Mouse (Mus musculus) heart, embryonic 14.5 days (tissue): ENCODE results near the gene Card9. TPM values are rescaled to one million over a fixed set of nuclear protein-coding genes. Genes with fewer than 3 reads are reported as not detected.

Experiments
- ATAC-seq: fragments of 200-750 bp; cut with Nextera tagmentation; 2 replicates; pipeline ENCODE4 v1.8.0; 2017; ENCODE audit warnings: low read depth, moderate TSS enrichment; ENCODE audit not compliant: insufficient number of reproducible peaks, insufficient read depth, low FRiP score
- H3K27ac ChIP-seq, 2 experiments: fragments of 200-500 bp in 1 of 2; fragments of 300-500 bp in 1 of 2; sonication (generic) in 1 of 2; replicated peaks in 1 of 2; 2 replicates each; pipeline ENCODE4 v1.5.1; 2012 to 2014; ENCODE audit warnings: low read depth in 2 of 2, low read length in 2 of 2, control low read depth in 1 of 2, mild to moderate bottlenecking in 1 of 2, mixed read lengths in 1 of 2; ENCODE audit not compliant: control insufficient read depth in 1 of 2, insufficient read depth in 1 of 2
- H3K27me3 ChIP-seq: fragments of 300-500 bp; sonication (generic); 2 replicates; pipeline ENCODE4 v1.6.1; 2014; ENCODE audit warnings: mild to moderate bottlenecking, low read length, control low read depth; ENCODE audit not compliant: control insufficient read depth, insufficient read depth
- H3K36me3 ChIP-seq: fragments of 300-500 bp; sonication (generic); 2 replicates; pipeline ENCODE4 v1.6.1; 2014; ENCODE audit warnings: mild to moderate bottlenecking, control low read depth, low read length, mixed read lengths; ENCODE audit not compliant: control insufficient read depth, insufficient read depth
- H3K4me1 ChIP-seq, 2 experiments: fragments of 200-500 bp in 1 of 2; fragments of 300-500 bp in 1 of 2; sonication (generic) in 1 of 2; 2 replicates each; pipeline ENCODE4 v1.6.1; 2012 to 2014; ENCODE audit warnings: low read length in 2 of 2, control low read depth in 1 of 2, mixed read lengths in 1 of 2; ENCODE audit not compliant: control insufficient read depth in 2 of 2, insufficient read depth in 2 of 2
- H3K4me2 ChIP-seq: fragments of 300-500 bp; sonication (generic); 2 replicates; pipeline ENCODE4 v1.6.1; 2014; ENCODE audit warnings: mild to moderate bottlenecking, low read length
- H3K4me3 ChIP-seq, 2 experiments: fragments of 200-500 bp in 1 of 2; fragments of 300-500 bp in 1 of 2; sonication (generic) in 1 of 2; 2 replicates each; pipeline ENCODE4 v1.5.1; 2012 to 2014; ENCODE audit warnings: low read length in 2 of 2, mild to moderate bottlenecking in 2 of 2, control low read depth in 1 of 2, low read depth in 1 of 2, moderate library complexity in 1 of 2; ENCODE audit not compliant: control insufficient read depth in 1 of 2, insufficient read depth in 1 of 2
- H3K9ac ChIP-seq: fragments of 300-500 bp; sonication (generic); 2 replicates; pipeline ENCODE4 v1.6.1; 2014; ENCODE audit warnings: mild to moderate bottlenecking, low read length
- H3K9me3 ChIP-seq: fragments of 300-500 bp; sonication (generic); 2 replicates; pipeline ENCODE4 v1.6.1; 2016; ENCODE audit warnings: low read length, control low read depth; ENCODE audit not compliant: control insufficient read depth
- WGBS: fragments of 180-500 bp; shearing (Covaris S2); extraction: QIAGEN DNeasy Blood & Tissue Kit; methylation state at CpG from one replicate; pipeline ENCODE4 v1.1.7; 2014; 5-methylcytosine and 5-hydroxymethylcytosine counted together
- polyA plus RNA-seq: library from polyadenylated mRNA; unstranded; fragments of >200 nt; fragmentation: Nextera tagmentation; extraction: Ambion mirVana; gene quantifications from 2 replicates; pipeline ENCODE4 v1.2.1, GENCODE M21; 2014

Gene Card9
- polyA plus RNA-seq, 1 experiment from 2014 or later = 0.61 TPM

DNA sequence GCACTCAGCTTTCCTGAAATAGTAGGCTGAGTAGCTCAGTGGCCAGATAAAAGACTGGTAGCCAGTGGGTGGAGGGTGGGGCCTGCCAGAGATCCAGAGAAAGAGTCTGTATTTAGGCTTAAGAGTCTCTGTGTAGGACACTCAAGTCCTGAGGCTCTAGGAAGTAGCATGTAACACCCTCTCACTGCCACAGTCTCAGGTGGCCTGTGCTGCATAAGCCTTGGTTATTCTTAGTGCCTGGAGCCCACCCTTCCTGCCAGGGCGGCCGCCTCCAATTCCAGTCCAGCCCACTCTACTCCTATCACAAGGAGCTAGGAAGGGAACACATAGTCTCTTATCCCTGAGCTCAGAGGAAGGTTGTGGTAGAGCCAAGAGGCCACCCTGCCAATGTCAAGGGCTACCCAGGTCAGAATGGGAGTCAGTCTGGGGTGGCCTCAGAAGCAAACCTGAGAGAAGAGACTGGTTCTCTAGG, 19.2 kb downstream of the Card9 start:
- Histone ChIP-seq H3K36me3 (peaks cover 48% of the 10 kb centered on the region), H3K4me1 (peaks cover 51% of the 10 kb centered on the region in 2 experiments), H3K9me3 (no peaks in the 10 kb centered on the region), H3K9ac (peak overlapping the region; percentile 62), H3K27me3 (no peaks in the 10 kb centered on the region), H3K4me2 (peak overlapping the region; percentile 55), H3K27ac (peak overlapping the region; percentile 93 to 98), H3K4me3 (no peak overlapping the region)
- 9% methylated on average over 2 of the region's 2 CpGs for WGBS
- ATAC-seq = peak; percentile 34

DNA sequence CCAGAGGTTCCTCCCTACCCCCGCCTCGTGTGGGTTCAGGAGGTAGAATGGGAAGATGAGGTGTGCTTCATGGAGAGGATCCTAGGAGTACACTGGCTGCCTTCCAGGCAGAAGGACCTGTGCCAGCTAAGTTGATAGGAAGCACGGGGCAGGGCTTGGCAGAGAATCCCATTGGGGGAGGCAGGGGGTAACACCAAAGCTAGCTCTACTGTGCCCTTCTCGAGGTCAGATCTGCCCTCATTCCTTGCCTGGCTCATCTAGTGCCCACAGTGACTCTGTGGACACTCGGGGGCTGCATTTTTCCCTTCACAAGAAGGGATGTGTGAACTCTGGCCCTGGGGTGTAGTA, 21.5 kb downstream of the Card9 start:
- H3K36me3 ChIP-seq = peaks cover 25% of the 10 kb centered on the region

DNA sequence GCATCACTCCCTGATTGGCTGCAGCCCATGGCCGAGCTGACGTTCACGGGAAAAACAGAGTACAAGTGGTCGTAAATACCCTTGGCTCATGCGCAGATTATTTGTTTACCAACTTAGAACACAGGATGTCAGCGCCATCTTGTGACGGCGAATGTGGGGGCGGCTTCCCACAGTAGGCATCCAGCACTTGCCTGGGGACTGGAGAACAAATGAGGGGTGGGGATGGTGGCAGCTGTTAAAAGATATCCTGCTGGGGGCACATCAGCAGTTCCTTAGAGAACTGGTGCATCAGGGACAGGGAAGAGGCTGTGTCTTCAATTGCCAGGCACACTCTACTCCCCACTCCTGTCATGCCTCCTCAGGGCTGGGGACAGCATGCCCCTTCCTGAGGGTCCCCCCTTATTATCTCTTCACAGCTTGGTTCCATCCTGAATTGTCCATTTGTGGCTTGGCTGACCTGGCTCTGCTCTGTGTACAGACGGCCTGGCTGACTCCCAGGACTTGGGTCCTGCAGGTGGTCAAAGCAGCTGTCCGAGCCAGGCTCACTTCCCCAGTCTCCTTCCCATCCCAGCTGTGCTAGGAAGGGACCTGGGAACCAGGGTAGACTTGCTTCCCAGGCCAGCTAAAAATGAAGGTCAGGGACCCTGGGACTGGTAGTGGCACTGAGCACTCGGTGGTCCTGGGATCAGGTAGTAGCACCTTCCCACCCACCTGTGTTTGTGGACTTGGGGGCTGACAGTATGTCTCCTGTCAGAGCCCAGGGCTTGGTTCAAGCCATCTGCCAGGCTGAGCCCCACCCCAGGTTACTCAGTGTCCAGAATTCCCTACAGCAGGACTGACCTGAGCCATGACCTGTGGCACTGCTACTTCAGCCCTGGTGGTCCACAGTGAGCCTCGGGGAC, 22.2 kb downstream of the Card9 start:
- Histone ChIP-seq H3K4me3 (no peak overlapping the region), H3K4me1 (peaks cover 51% of the 10 kb centered on the region in 2 experiments)

More for the DNA sequence above, 21.5 kb downstream of the Card9 start:
- peak; percentile 20; the same call in 1 of the 2 replicates for ATAC-seq
- peak overlapping the region; percentile 46 for H3K4me2 ChIP-seq
- peak overlapping the region; percentile 52 for H3K9ac ChIP-seq
- peak overlapping the region; percentile 61 to 98 for H3K27ac ChIP-seq
- H3K4me1 ChIP-seq = peaks cover 51% of the 10 kb centered on the region in 2 experiments
- H3K27me3 ChIP-seq = no peaks in the 10 kb centered on the region
- WGBS = 48% methylated on average over 5 of the region's 5 CpGs
- no peak overlapping the region for H3K4me3 ChIP-seq
- H3K9me3 ChIP-seq = no peaks in the 10 kb centered on the region

DNA sequence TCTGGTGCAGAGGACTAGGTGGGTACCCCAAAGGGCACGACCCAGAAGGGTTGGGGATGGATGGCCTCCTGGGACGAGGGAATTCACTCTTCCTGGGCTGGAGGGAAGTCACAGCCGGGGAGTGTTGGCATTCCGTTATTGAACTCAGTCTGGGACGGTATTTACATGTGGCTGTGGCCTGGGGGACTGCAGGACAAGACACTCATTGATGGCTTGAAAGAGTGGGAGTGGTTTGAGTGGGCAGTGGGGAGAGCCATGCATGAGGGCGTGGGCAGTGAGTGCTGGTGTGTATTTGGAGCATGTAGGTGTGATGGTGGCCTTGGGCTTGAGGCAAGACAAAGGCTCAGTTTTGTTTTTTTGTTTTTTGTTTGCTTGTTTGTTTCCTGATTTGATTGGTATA, 30.0 kb downstream of the Card9 start:
- Histone ChIP-seq H3K4me3 (no peak overlapping the region), H3K27ac (peak overlapping the region in 1 of 2 experiments; percentile 57; a peak in 1 of 4 replicates), H3K9me3 (no peaks in the 10 kb centered on the region), H3K4me1 (peaks cover 9 to 16% of the 10 kb centered on the region in 2 experiments; a peak in 3 of 4 replicates), H3K9ac (0 out of 2 replicates have a peak overlapping the region, but pooled peaks have one; percentile 2), H3K4me2 (0 out of 2 replicates have a peak overlapping the region, but pooled peaks have one; percentile 13), H3K27me3 (no peaks in the 10 kb centered on the region), H3K36me3 (peaks cover 50% of the 10 kb centered on the region)
- WGBS = 80% methylated on average over 6 of the region's 6 CpGs
- ATAC-seq = no peak

More for the DNA sequence above, 22.2 kb downstream of the Card9 start:
- H3K27me3 ChIP-seq = no peaks in the 10 kb centered on the region
- no peak overlapping the region for H3K4me2 ChIP-seq
- peak overlapping the region; percentile 31 to 98; a peak in 3 of 4 replicates for H3K27ac ChIP-seq
- peaks cover 19% of the 10 kb centered on the region for H3K36me3 ChIP-seq
- H3K9ac ChIP-seq = no peak overlapping the region
- H3K9me3 ChIP-seq = no peaks in the 10 kb centered on the region
- no peak for ATAC-seq
- WGBS = 82% methylated on average over 8 of the region's 13 CpGs

DNA sequence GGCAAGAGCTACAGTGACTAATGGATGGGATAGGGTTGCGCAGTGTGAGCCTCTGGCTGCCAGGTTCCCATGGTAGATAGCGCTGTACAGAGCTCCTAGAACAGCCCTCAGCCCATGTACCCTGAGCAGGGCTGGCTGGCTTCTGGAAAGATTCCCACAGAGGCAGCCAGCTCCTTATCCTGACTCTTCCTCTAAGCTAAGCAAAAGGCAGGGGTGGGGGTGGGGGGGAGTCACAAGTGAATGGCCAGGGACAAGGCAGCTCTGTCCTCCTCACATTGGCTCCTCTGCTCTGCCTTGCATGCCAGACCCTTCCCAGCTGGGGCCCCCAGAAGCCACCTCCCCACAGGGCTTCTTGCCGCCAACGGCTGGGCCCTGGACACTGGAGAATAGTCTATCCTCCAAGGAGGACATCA, 30.7 kb downstream of the Card9 start:
- Histone ChIP-seq H3K4me1 (peaks cover 13 to 21% of the 10 kb centered on the region in 2 experiments; a peak in 3 of 4 replicates), H3K27me3 (no peaks in the 10 kb centered on the region), H3K4me2 (0 out of 2 replicates have a peak overlapping the region, but pooled peaks have one; percentile 13), H3K36me3 (peaks cover 56% of the 10 kb centered on the region), H3K4me3 (no peak overlapping the region), H3K27ac (peak overlapping the region; percentile 57 to 71), H3K9me3 (no peaks in the 10 kb centered on the region), H3K9ac (peak overlapping the region; percentile 2)
- 85% methylated on average over 4 of the region's 4 CpGs for WGBS
- peak; percentile 25; the same call in 1 of the 2 replicates for ATAC-seq

DNA sequence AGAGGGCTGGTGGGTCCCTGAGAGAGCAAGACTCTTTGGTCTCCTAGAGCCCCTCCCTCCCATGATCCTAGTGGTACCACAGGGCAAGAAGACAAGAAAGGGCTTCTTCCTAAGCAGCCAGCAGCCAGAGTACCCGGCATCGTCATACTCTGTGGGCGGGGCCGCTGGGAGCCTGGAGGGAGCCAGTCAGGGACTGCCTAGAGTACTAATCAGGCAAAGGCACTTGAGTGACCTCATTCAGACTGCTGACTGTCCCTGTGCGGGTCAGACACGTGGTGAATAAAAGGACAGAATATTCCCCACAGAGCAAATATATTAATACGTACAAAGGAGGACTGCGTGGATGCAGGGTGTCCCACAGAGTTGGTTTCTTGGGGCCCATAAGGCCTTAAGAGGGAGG, 31.3 kb downstream of the Card9 start:
- H3K27me3 ChIP-seq = no peaks in the 10 kb centered on the region
- WGBS = 32% methylated on average over 8 of the region's 8 CpGs
- no peaks in the 10 kb centered on the region for H3K9me3 ChIP-seq
- H3K27ac ChIP-seq = peak overlapping the region; percentile 57 to 71
- H3K4me3 ChIP-seq = no peak overlapping the region
- peaks cover 14 to 28% of the 10 kb centered on the region in 2 experiments; a peak in 3 of 4 replicates for H3K4me1 ChIP-seq
- peak; percentile 77 for ATAC-seq
- H3K36me3 ChIP-seq = peaks cover 63% of the 10 kb centered on the region
- H3K9ac ChIP-seq = 0 out of 2 replicates have a peak overlapping the region, but pooled peaks have one; percentile 2
- no peak overlapping the region for H3K4me2 ChIP-seq

DNA sequence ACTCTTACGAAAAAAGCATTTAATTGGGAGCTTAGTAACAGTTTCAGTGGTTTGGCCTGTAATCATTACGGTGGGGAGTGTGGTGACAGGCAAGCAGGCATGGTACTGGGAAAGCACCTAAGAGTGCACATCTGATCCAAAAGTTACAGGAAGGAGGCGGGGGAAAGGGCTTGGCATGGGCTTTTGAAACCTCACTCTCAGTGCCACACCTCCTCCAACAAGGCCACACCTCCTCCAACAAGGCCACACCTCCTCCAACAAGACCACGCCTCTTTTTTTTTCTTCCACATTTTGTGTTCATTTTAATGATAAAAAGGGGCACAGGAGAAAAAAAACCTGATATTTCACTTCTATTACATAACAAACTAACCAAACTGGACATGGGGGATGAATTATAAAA, 32.9 kb downstream of the Card9 start:
- H3K36me3 ChIP-seq = peaks cover 77% of the 10 kb centered on the region

More for the DNA sequence above, 32.9 kb downstream of the Card9 start:
- peaks cover 19 to 39% of the 10 kb centered on the region in 2 experiments; a peak in 3 of 4 replicates for H3K4me1 ChIP-seq
- no peak overlapping the region for H3K4me3 ChIP-seq
- no peak for ATAC-seq
- no peak overlapping the region for H3K9ac ChIP-seq
- H3K27ac ChIP-seq = no peak overlapping the region
- H3K4me2 ChIP-seq = no peak overlapping the region
- no peaks in the 10 kb centered on the region for H3K27me3 ChIP-seq
- WGBS = 88% methylated on average over 4 of the region's 4 CpGs
- no peaks in the 10 kb centered on the region for H3K9me3 ChIP-seq
